Mouse (Mus musculus): Measurements from ENCODE around the gene Megf6. TPM values are rescaled to one million over a fixed set of nuclear protein-coding genes. Genes with fewer than 3 reads are reported as not detected.

The Megf6 gene
- total RNA-seq, 1 experiment from 2014 or later, result not detected

- no peak for ATAC-seq (replicated peaks in 1 of 2; ENCODE audit: insufficient read depth in 1 of 2, low FRiP score in 2 of 2, low TSS enrichment in 1 of 2, low read depth in 1 of 2, poor library complexity in 2 of 2, severe bottlenecking in 2 of 2)
Observed at GRCm38 (mm10) chr4:154198377-154198961, 27.9 kb downstream of the Megf6 start.

DNA sequence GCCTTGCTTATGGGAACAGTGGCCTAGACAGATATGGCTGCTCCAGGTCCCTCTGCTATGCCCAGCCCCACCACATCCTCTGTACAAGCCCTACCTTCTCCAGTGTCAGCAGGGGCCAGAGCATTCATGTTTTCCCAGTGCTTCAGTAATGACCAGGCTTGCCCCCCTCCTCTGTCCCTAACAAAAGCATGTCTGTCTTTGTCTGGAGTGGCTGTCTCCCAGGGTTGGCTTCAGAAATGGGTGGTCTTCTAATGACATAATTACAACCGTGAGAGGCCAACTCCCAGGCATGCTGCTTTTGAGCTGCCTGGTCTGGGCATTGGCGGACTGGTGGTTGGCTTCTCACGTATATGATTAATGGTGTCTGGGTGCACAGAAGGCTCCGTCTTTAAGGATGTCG lies 31.0 kb downstream of the Megf6 start:
- no peak for ATAC-seq (replicated peaks in 1 of 2; ENCODE audit: insufficient read depth in 1 of 2, low FRiP score in 2 of 2, low TSS enrichment in 1 of 2, low read depth in 1 of 2, poor library complexity in 2 of 2, severe bottlenecking in 2 of 2)

- no peak for ATAC-seq (replicated peaks in 1 of 2; ENCODE audit: insufficient read depth in 1 of 2, low FRiP score in 2 of 2, low TSS enrichment in 1 of 2, low read depth in 1 of 2, poor library complexity in 2 of 2, severe bottlenecking in 2 of 2)
Observed at GRCm38 (mm10) chr4:154204532-154204931, 34.0 kb downstream of the Megf6 start.

DNA sequence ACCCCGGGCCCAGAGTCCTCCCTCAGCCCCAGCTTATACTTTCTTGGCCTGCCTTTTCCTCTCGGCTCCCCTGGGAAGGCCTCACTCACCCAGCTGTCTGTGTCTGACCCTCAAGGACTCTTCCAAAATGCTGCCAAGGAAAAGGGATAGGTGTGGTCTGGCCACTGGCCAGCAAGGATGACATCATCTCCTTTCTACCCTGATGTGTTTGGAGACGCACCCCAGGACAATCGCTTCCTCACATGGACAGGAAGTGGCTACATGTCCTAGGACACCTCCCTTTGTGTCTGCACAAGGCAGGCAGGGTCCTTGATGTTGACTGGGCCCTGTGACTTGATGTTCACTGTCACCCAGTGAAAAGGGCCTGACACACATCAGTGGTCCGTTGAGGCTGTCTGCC lies 34.9 kb downstream of the Megf6 start:
- no peak for ATAC-seq (replicated peaks in 1 of 2; ENCODE audit: insufficient read depth in 1 of 2, low FRiP score in 2 of 2, low TSS enrichment in 1 of 2, low read depth in 1 of 2, poor library complexity in 2 of 2, severe bottlenecking in 2 of 2)

DNA sequence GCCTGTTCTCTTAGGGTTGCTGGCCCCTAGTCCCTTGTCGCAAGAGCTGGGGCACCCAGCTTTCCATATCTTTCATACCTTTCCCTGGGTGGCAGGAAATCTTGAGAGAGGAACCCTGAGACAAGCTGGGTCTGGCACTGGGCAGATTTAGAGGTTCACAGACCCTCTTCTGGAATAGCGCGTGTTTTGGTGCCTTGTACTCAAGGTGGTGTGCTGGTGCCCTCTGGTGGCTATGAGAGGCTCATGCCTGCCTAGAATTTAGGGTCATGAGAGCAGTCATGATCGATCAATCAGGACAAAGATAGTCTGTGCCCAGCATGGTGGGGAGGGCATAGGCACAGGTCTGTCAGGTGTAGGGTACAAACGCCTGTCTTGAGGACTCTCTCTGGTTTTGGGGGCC lies 36.7 kb downstream of the Megf6 start:
- peak; percentile 67 to 74 for ATAC-seq (replicated peaks in 1 of 2; ENCODE audit: insufficient read depth in 1 of 2, low FRiP score in 2 of 2, low TSS enrichment in 1 of 2, low read depth in 1 of 2, poor library complexity in 2 of 2, severe bottlenecking in 2 of 2)

GRCm38 (mm10) chr4:154209054-154209453 lies 38.5 kb downstream of the Megf6 start:
- no peak for ATAC-seq (replicated peaks in 1 of 2; ENCODE audit: insufficient read depth in 1 of 2, low FRiP score in 2 of 2, low TSS enrichment in 1 of 2, low read depth in 1 of 2, poor library complexity in 2 of 2, severe bottlenecking in 2 of 2)

GRCm38 (mm10) chr4:154209825-154210224 lies 39.3 kb downstream of the Megf6 start:
- ATAC-seq (replicated peaks in 1 of 2; ENCODE audit: insufficient read depth in 1 of 2, low FRiP score in 2 of 2, low TSS enrichment in 1 of 2, low read depth in 1 of 2, poor library complexity in 2 of 2, severe bottlenecking in 2 of 2), result no peak

- no peak for ATAC-seq (replicated peaks in 1 of 2; ENCODE audit: insufficient read depth in 1 of 2, low FRiP score in 2 of 2, low TSS enrichment in 1 of 2, low read depth in 1 of 2, poor library complexity in 2 of 2, severe bottlenecking in 2 of 2)
Observed at GRCm38 (mm10) chr4:154211459-154211858, 40.9 kb downstream of the Megf6 start.

DNA sequence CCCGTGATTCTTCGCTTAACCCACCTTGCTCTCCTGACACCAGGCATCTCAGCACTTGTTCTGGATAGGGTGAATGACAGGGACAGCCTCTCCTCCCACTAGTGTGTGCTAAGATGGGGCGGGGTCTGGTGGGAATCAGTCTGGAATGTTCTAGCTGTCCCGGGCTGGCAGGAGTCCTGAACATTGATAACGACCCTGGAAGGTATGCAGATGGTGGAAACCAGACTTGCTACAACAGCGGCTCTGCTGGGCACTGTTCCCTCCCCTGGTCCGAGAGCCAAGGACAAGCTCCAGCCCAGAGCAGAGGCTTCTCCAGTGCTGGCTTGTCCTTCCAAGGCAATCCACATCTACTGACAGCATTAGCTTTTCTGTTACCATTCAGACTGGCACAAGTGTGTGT lies 43.1 kb downstream of the Megf6 start:
- no peak for ATAC-seq (replicated peaks in 1 of 2; ENCODE audit: insufficient read depth in 1 of 2, low FRiP score in 2 of 2, low TSS enrichment in 1 of 2, low read depth in 1 of 2, poor library complexity in 2 of 2, severe bottlenecking in 2 of 2)

DNA sequence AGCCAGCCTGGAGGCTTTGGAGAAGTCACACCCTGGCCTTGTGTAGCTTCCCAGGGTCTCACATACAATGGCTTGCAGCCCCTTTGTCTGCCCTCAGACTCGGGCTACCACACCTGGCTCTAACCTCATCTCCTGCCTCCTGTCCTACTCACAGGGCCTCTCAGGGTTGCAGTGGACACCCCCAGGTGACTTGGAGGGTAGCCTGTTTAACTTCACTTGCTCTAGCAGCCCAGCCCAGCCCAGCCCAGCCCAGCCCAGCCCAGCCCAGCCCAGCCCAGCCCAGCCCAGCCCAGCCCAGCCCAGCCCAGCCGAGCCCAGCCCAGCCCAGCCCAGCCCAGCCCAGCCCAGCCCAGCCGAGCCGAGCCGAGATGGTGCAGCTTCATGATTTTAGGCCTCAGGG lies 43.5 kb downstream of the Megf6 start:
- no peak for ATAC-seq (replicated peaks in 1 of 2; ENCODE audit: insufficient read depth in 1 of 2, low FRiP score in 2 of 2, low TSS enrichment in 1 of 2, low read depth in 1 of 2, poor library complexity in 2 of 2, severe bottlenecking in 2 of 2)

- ATAC-seq (replicated peaks in 1 of 2; ENCODE audit: insufficient read depth in 1 of 2, low FRiP score in 2 of 2, low TSS enrichment in 1 of 2, low read depth in 1 of 2, poor library complexity in 2 of 2, severe bottlenecking in 2 of 2), result no peak
Observed at GRCm38 (mm10) chr4:154217711-154218350, 47.3 kb downstream of the Megf6 start.

GRCm38 (mm10) chr4:154222773-154223172 lies 52.2 kb downstream of the Megf6 start:
- ATAC-seq (replicated peaks in 1 of 2; ENCODE audit: insufficient read depth in 1 of 2, low FRiP score in 2 of 2, low TSS enrichment in 1 of 2, low read depth in 1 of 2, poor library complexity in 2 of 2, severe bottlenecking in 2 of 2), result no peak

GRCm38 (mm10) chr4:154224267-154224969 lies 53.9 kb downstream of the Megf6 start:
- no peak for ATAC-seq (replicated peaks in 1 of 2; ENCODE audit: insufficient read depth in 1 of 2, low FRiP score in 2 of 2, low TSS enrichment in 1 of 2, low read depth in 1 of 2, poor library complexity in 2 of 2, severe bottlenecking in 2 of 2)

GRCm38 (mm10) chr4:154224970-154225309 lies 54.4 kb downstream of the Megf6 start:
- ATAC-seq (replicated peaks in 1 of 2; ENCODE audit: insufficient read depth in 1 of 2, low FRiP score in 2 of 2, low TSS enrichment in 1 of 2, low read depth in 1 of 2, poor library complexity in 2 of 2, severe bottlenecking in 2 of 2), result no peak

- ATAC-seq (replicated peaks in 1 of 2; ENCODE audit: insufficient read depth in 1 of 2, low FRiP score in 2 of 2, low TSS enrichment in 1 of 2, low read depth in 1 of 2, poor library complexity in 2 of 2, severe bottlenecking in 2 of 2), result no peak
Observed at GRCm38 (mm10) chr4:154226678-154227077, 56.1 kb downstream of the Megf6 start.

- ATAC-seq (replicated peaks in 1 of 2; ENCODE audit: insufficient read depth in 1 of 2, low FRiP score in 2 of 2, low TSS enrichment in 1 of 2, low read depth in 1 of 2, poor library complexity in 2 of 2, severe bottlenecking in 2 of 2), result no peak
Observed at GRCm38 (mm10) chr4:154228336-154228735, 57.8 kb downstream of the Megf6 start.

- no peak for ATAC-seq (replicated peaks in 1 of 2; ENCODE audit: insufficient read depth in 1 of 2, low FRiP score in 2 of 2, low TSS enrichment in 1 of 2, low read depth in 1 of 2, poor library complexity in 2 of 2, severe bottlenecking in 2 of 2)
Observed at GRCm38 (mm10) chr4:154229569-154229968, 59.0 kb downstream of the Megf6 start.

- no peak for ATAC-seq (replicated peaks in 1 of 2; ENCODE audit: insufficient read depth in 1 of 2, low FRiP score in 2 of 2, low TSS enrichment in 1 of 2, low read depth in 1 of 2, poor library complexity in 2 of 2, severe bottlenecking in 2 of 2)
Observed at GRCm38 (mm10) chr4:154231380-154231779, 60.9 kb downstream of the Megf6 start.

DNA sequence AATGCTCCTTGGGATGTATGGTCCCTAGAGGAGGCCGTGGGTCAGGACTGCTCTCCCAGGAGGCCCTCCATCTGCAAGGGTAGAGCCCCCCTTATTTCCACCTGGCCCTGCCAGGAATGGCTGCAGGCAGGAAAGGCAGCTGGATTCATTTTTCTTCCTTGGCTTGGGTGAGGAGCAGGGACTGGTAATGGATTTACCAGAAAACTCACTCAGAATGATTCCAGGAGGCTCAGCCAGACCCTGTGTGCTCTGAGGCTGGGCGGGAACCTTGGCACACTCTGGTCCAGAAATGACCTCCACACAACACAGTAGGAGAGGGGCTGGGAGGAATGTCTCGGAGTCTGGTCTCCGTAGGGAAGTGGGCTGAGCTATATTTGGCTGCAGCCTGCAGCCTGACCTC lies 61.8 kb downstream of the Megf6 start:
- ATAC-seq (replicated peaks in 1 of 2; ENCODE audit: insufficient read depth in 1 of 2, low FRiP score in 2 of 2, low TSS enrichment in 1 of 2, low read depth in 1 of 2, poor library complexity in 2 of 2, severe bottlenecking in 2 of 2), result no peak
